Mouse (Mus musculus): Measurements from ENCODE around the gene 1700016K19Rik. TPM values are rescaled to one million over a fixed set of nuclear protein-coding genes. Genes with fewer than 3 reads are reported as not detected.

1700016K19Rik gene
- polyA plus RNA-seq, 1 experiment, result not detected

- H3K27ac ChIP-seq (ENCODE audit: insufficient read depth, low read depth, low read length), result no peak overlapping the region
- WGBS, result 62% methylated on average over 3 of the region's 3 CpGs
- no peak overlapping the region for H3K4me3 ChIP-seq (ENCODE audit: insufficient read depth, low read depth, low read length)
- no peaks in the 10 kb centered on the region; the same call in 1 of the 2 replicates for H3K4me1 ChIP-seq (ENCODE audit: control insufficient read depth, insufficient read depth, low read length)
- TF ChIP-seq POLR2A (IDR thresholded peaks at IDR 0.05; ENCODE audit: insufficient read depth, low read depth, low read length) (no peak), CTCF (IDR thresholded peaks at IDR 0.05; ENCODE audit: insufficient read depth, low read depth, low read length) (no peak)
Measured at GRCm38 (mm10) chr11:76050509-76050908, 50.8 kb downstream of the 1700016K19Rik start.

- Histone ChIP-seq H3K4me3 (ENCODE audit: insufficient read depth, low read depth, low read length) (no peak overlapping the region), H3K4me1 (ENCODE audit: control insufficient read depth, insufficient read depth, low read length) (no peaks in the 10 kb centered on the region)
- 59% methylated on average over 5 of the region's 5 CpGs for WGBS
Measured at GRCm38 (mm10) chr11:76050967-76051512, 51.3 kb downstream of the 1700016K19Rik start.

GRCm38 (mm10) chr11:76052496-76052895 is 52.8 kb downstream of the 1700016K19Rik start:
- WGBS, result 92% methylated on average over 5 of the region's 5 CpGs
- H3K4me3 ChIP-seq (ENCODE audit: insufficient read depth, low read depth, low read length), result no peak overlapping the region
- H3K27ac ChIP-seq (ENCODE audit: insufficient read depth, low read depth, low read length), result no peak overlapping the region
- H3K4me1 ChIP-seq (ENCODE audit: control insufficient read depth, insufficient read depth, low read length), result no peaks in the 10 kb centered on the region
- TF ChIP-seq POLR2A (IDR thresholded peaks at IDR 0.05; ENCODE audit: insufficient read depth, low read depth, low read length) (no peak), CTCF (IDR thresholded peaks at IDR 0.05; ENCODE audit: insufficient read depth, low read depth, low read length) (no peak)

More at GRCm38 (mm10) chr11:76050967-76051512, 51.3 kb downstream of the 1700016K19Rik start:
- H3K27ac ChIP-seq (ENCODE audit: insufficient read depth, low read depth, low read length), result no peak overlapping the region
- no peak for TF ChIP-seq POLR2A (IDR thresholded peaks at IDR 0.05; ENCODE audit: insufficient read depth, low read depth, low read length)
- no peak for TF ChIP-seq CTCF (IDR thresholded peaks at IDR 0.05; ENCODE audit: insufficient read depth, low read depth, low read length)

Other genes with a start within 250 kb of the 1700016K19Rik start
- not detected in 2 replicates for gene Doc2b, start 203.9 kb upstream of the 1700016K19Rik start, polyA plus RNA-seq (2012; ENCODE audit: insufficient read depth, insufficient read length, low replicate concordance, missing spikeins)
- not detected in 2 replicates for gene Rph3al, start 61.5 kb upstream of the 1700016K19Rik start, polyA plus RNA-seq (2012; ENCODE audit: insufficient read depth, insufficient read length, low replicate concordance, missing spikeins)
- gene Rflnb, start 27.9 kb downstream of the 1700016K19Rik start, polyA plus RNA-seq (2012; ENCODE audit: insufficient read depth, insufficient read length, low replicate concordance, missing spikeins), result not detected in 2 replicates
- not detected in 2 replicates for gene Vps53, start 179.7 kb downstream of the 1700016K19Rik start, polyA plus RNA-seq (2012; ENCODE audit: insufficient read depth, insufficient read length, low replicate concordance, missing spikeins)
- gene Fam57a, start 179.8 kb downstream of the 1700016K19Rik start, polyA plus RNA-seq (2012; ENCODE audit: insufficient read depth, insufficient read length, low replicate concordance, missing spikeins), result not detected in 2 replicates
- not detected in 2 replicates for gene Dbil5, start 217.7 kb downstream of the 1700016K19Rik start, polyA plus RNA-seq (2012; ENCODE audit: insufficient read depth, insufficient read length, low replicate concordance, missing spikeins)
- gene Gemin4, start 217.8 kb downstream of the 1700016K19Rik start, polyA plus RNA-seq (2012; ENCODE audit: insufficient read depth, insufficient read length, low replicate concordance, missing spikeins), result not detected in 2 replicates
- not detected in 2 replicates for gene Mrm3, start 243.8 kb downstream of the 1700016K19Rik start, polyA plus RNA-seq (2012; ENCODE audit: insufficient read depth, insufficient read length, low replicate concordance, missing spikeins)
- gene Glod4, start 243.8 kb downstream of the 1700016K19Rik start, polyA plus RNA-seq (2012; ENCODE audit: insufficient read depth, insufficient read length, low replicate concordance, missing spikeins), result not detected in 2 replicates